Mouse (Mus musculus): ENCODE measurements at regions not wholly inside any gene's neighbourhood (a gene's known extent, or its start where the extent isn't known, plus 50 kb on each side); places are given as distances from the start of the nearest gene placed in this dataset.

GRCm38 (mm10) chrX:10770575-10770974, 55.8 kb downstream of the Mid1ip1 start:
- H3K27me3 ChIP-seq (replicated peaks; ENCODE audit: control insufficient read depth, insufficient read depth, low read length) = 0 out of 2 replicates have a peak, but pooled peaks cover 3% of the 10 kb centered on the region
- no peaks in the 10 kb centered on the region for H3K4me1 ChIP-seq (replicated peaks; ENCODE audit: control insufficient read depth, insufficient read depth, low read length)
- H3K27ac ChIP-seq (ENCODE audit: low read depth) = no peak overlapping the region
- no peak overlapping the region for H3K9ac ChIP-seq (ENCODE audit: low read length)
- DNase-seq (ENCODE audit: low spot score) (no peak), ATAC-seq (replicated peaks; ENCODE audit: low FRiP score, low TSS enrichment, low read depth) (no peak)
- no peaks in the 10 kb centered on the region for H3K36me3 ChIP-seq (ENCODE audit: control insufficient read depth, insufficient read depth, low read length)
- WGBS = 34% methylated on average over 4 of the region's 4 CpGs
- H3K4me2 ChIP-seq (ENCODE audit: low read length) = no peak overlapping the region
- H3K4me3 ChIP-seq (ENCODE audit: low read depth, low read length) = no peak overlapping the region
- no peaks in the 10 kb centered on the region for H3K9me3 ChIP-seq (ENCODE audit: control insufficient read depth, low read length)

DNA sequence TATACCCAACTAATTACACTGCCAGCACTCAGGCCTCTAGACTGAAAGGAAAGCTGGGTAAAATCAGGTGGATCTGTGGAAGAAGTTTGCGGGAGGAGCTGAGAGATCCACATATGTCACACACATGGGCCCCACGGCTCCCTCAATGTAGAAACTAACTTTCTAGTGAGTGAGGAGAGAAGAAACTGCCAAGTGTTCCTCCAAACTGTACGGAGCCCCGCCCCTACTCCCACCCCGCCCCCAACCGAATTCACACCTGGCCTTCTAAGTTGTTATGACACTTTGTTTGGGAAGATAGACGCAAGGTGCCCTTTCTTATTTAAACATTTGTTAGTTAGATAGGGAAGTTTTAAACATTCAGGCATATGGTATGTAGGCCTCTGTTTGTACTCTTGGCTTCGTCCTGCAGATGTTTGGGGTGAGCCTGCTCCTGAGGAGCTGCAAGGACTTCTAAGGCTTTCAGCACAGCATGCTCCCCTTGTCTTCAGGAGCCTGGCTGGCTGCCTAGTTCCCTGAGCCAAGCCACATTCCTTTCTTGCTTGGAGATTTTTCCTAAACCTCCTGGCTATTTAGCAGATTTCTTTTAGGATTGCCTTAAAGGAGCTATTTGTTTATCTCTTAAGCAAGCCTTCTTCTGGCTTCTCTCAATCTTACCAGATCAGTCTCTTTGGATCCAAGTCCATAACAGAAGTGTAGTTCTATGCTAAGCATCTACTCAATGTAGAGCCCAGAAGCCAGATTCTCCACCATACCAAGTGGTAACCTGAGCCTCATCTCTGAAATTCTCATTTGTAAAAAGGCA, 61.1 kb downstream of the Mid1ip1 start:
- no peaks in the 10 kb centered on the region for H3K27me3 ChIP-seq (replicated peaks; ENCODE audit: control insufficient read depth, insufficient read depth, low read length)
- H3K4me3 ChIP-seq (ENCODE audit: low read depth, low read length) = no peak overlapping the region
- H3K9me3 ChIP-seq (ENCODE audit: control insufficient read depth, low read length) = no peaks in the 10 kb centered on the region
- DNase-seq (ENCODE audit: low spot score) (peak; percentile 54), ATAC-seq (replicated peaks; ENCODE audit: low FRiP score, low TSS enrichment, low read depth) (0 out of 2 replicates have a peak, but pooled peaks have one; percentile 50)
- no peak overlapping the region for H3K4me2 ChIP-seq (ENCODE audit: low read length)
- no peaks in the 10 kb centered on the region for H3K4me1 ChIP-seq (replicated peaks; ENCODE audit: control insufficient read depth, insufficient read depth, low read length)
- WGBS = 27% methylated on average over 8 of the region's 8 CpGs
- no peak overlapping the region for H3K9ac ChIP-seq (ENCODE audit: low read length)
- H3K36me3 ChIP-seq (ENCODE audit: control insufficient read depth, insufficient read depth, low read length) = no peaks in the 10 kb centered on the region
- H3K27ac ChIP-seq (ENCODE audit: low read depth) = peak overlapping the region; percentile 66; the same call in 1 of the 2 replicates

DNA sequence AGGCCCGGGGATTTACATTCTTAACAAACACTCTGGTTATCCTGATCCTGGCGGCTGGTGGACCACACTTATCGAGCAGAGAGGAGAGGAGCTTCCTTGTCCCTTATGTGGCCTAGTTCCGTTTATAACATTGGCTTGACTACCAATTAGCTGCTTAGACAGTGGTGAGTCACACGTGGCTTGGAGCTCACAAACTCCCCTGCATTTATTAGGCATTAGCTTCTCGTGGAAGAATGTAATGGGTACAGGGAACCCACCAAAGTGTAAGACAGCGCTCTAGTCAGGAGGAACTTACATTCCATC, 61.7 kb downstream of the Mid1ip1 start:
- WGBS = 35% methylated on average over 7 of the region's 7 CpGs
- Histone ChIP-seq H3K27ac (ENCODE audit: low read depth) (peak overlapping the region; percentile 66; the same call in 1 of the 2 replicates), H3K36me3 (ENCODE audit: control insufficient read depth, insufficient read depth, low read length) (no peaks in the 10 kb centered on the region)

DNA sequence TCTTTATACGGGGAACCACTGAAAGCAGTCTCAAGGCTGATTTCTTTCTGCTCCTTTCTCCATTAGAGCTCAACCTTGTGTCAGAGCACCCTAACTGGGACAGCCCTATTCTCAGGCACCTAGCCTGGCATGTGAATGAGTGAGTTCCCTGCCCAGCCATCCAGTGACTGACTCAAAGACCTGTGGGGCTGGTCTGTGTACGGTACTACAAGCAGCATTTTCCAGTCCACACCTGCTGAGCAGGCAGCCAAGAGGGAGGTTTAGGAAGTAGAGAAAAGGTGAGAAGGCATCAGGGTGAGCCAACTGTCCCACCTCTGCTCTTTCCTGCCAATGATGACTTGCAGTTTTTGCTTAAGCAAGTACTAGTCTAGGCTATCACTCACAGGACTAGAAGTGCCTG, 63.2 kb downstream of the Mid1ip1 start:
- no peak overlapping the region for H3K4me3 ChIP-seq (ENCODE audit: low read depth, low read length)
- no peak overlapping the region for H3K27ac ChIP-seq (ENCODE audit: low read depth)
- no peaks in the 10 kb centered on the region for H3K36me3 ChIP-seq (ENCODE audit: control insufficient read depth, insufficient read depth, low read length)
- no peaks in the 10 kb centered on the region for H3K27me3 ChIP-seq (replicated peaks; ENCODE audit: control insufficient read depth, insufficient read depth, low read length)
- 86% methylated on average over 2 of the region's 2 CpGs for WGBS
- ATAC-seq (replicated peaks; ENCODE audit: low FRiP score, low TSS enrichment, low read depth) = no peak
- no peaks in the 10 kb centered on the region for H3K4me1 ChIP-seq (replicated peaks; ENCODE audit: control insufficient read depth, insufficient read depth, low read length)
- no peak overlapping the region for H3K4me2 ChIP-seq (ENCODE audit: low read length)
- no peaks in the 10 kb centered on the region for H3K9me3 ChIP-seq (ENCODE audit: control insufficient read depth, low read length)
- no peak for DNase-seq (ENCODE audit: low spot score)
- no peak overlapping the region for H3K9ac ChIP-seq (ENCODE audit: low read length)

More for the DNA sequence above, 61.7 kb downstream of the Mid1ip1 start:
- Histone ChIP-seq H3K4me2 (ENCODE audit: low read length) (no peak overlapping the region), H3K4me3 (ENCODE audit: low read depth, low read length) (no peak overlapping the region), H3K27me3 (replicated peaks; ENCODE audit: control insufficient read depth, insufficient read depth, low read length) (no peaks in the 10 kb centered on the region), H3K4me1 (replicated peaks; ENCODE audit: control insufficient read depth, insufficient read depth, low read length) (no peaks in the 10 kb centered on the region), H3K9me3 (ENCODE audit: control insufficient read depth, low read length) (no peaks in the 10 kb centered on the region), H3K9ac (ENCODE audit: low read length) (no peak overlapping the region)
- ATAC-seq (replicated peaks; ENCODE audit: low FRiP score, low TSS enrichment, low read depth) = no peak
- DNase-seq (ENCODE audit: low spot score) = no peak

DNA sequence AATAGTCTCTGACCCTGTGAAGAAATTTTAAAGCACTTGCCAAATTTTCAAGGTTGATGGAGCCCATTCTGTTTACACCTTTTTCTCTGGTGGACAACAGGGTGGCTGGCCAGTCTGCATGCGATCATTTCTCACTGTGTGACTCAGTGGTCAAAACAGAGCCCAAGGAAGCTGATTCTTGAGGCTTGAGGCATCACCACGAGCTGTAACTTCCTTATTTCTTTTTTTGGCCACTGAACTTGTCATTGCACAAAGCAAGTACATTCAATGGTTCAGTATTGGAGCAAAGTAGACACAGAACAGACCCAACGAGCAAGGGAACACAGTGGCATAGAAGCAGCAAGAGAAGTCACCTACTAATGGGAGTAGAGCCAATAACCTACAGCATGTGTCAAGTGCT, 71.5 kb downstream of the Mid1ip1 start:
- DNase-seq (ENCODE audit: low spot score) = no peak
- no peak for ATAC-seq (replicated peaks; ENCODE audit: low FRiP score, low TSS enrichment, low read depth)
- H3K36me3 ChIP-seq (ENCODE audit: control insufficient read depth, insufficient read depth, low read length) = no peaks in the 10 kb centered on the region
- no peak overlapping the region for H3K4me3 ChIP-seq (ENCODE audit: low read depth, low read length)
- H3K27ac ChIP-seq (ENCODE audit: low read depth) = no peak overlapping the region
- H3K4me2 ChIP-seq (ENCODE audit: low read length) = no peak overlapping the region
- 0 out of 2 replicates have a peak, but pooled peaks cover 2% of the 10 kb centered on the region for H3K9me3 ChIP-seq (ENCODE audit: control insufficient read depth, low read length)
- H3K27me3 ChIP-seq (replicated peaks; ENCODE audit: control insufficient read depth, insufficient read depth, low read length) = no peaks in the 10 kb centered on the region
- no peaks in the 10 kb centered on the region for H3K4me1 ChIP-seq (replicated peaks; ENCODE audit: control insufficient read depth, insufficient read depth, low read length)
- 74% methylated on average over 3 of the region's 3 CpGs for WGBS
- H3K9ac ChIP-seq (ENCODE audit: low read length) = no peak overlapping the region

- DNase-seq (ENCODE audit: low spot score) (no peak), ATAC-seq (replicated peaks; ENCODE audit: low FRiP score, low TSS enrichment, low read depth) (no peak)
- H3K9me3 ChIP-seq (ENCODE audit: control insufficient read depth, low read length) = 0 out of 2 replicates have a peak, but pooled peaks cover 2% of the 10 kb centered on the region
- H3K9ac ChIP-seq (ENCODE audit: low read length) = no peak overlapping the region
- H3K4me1 ChIP-seq (replicated peaks; ENCODE audit: control insufficient read depth, insufficient read depth, low read length) = no peaks in the 10 kb centered on the region
- no peak overlapping the region for H3K27ac ChIP-seq (ENCODE audit: low read depth)
- 87% methylated on average over 2 of the region's 2 CpGs for WGBS
- no peak overlapping the region for H3K4me3 ChIP-seq (ENCODE audit: low read depth, low read length)
- no peaks in the 10 kb centered on the region for H3K36me3 ChIP-seq (ENCODE audit: control insufficient read depth, insufficient read depth, low read length)
- no peaks in the 10 kb centered on the region for H3K27me3 ChIP-seq (replicated peaks; ENCODE audit: control insufficient read depth, insufficient read depth, low read length)
- H3K4me2 ChIP-seq (ENCODE audit: low read length) = no peak overlapping the region
These were observed 72.2 kb downstream of the Mid1ip1 start for GRCm38 (mm10) chrX:10787057-10787456.

GRCm38 (mm10) chrX:10820313-10820920, 105.6 kb downstream of the Mid1ip1 start:
- H3K27me3 ChIP-seq (replicated peaks; ENCODE audit: control insufficient read depth, insufficient read depth, low read length) = no peaks in the 10 kb centered on the region
- H3K9ac ChIP-seq (ENCODE audit: low read length) = no peak overlapping the region
- no peaks in the 10 kb centered on the region for H3K9me3 ChIP-seq (ENCODE audit: control insufficient read depth, low read length)
- 72% methylated on average over 7 of the region's 7 CpGs for WGBS
- ATAC-seq (replicated peaks; ENCODE audit: low FRiP score, low TSS enrichment, low read depth) (no peak), DNase-seq (ENCODE audit: low spot score) (no peak)
- H3K27ac ChIP-seq (ENCODE audit: low read depth) = no peak overlapping the region
- no peak overlapping the region for H3K4me2 ChIP-seq (ENCODE audit: low read length)
- H3K4me1 ChIP-seq (replicated peaks; ENCODE audit: control insufficient read depth, insufficient read depth, low read length) = no peaks in the 10 kb centered on the region
- H3K4me3 ChIP-seq (ENCODE audit: low read depth, low read length) = no peak overlapping the region
- no peaks in the 10 kb centered on the region for H3K36me3 ChIP-seq (ENCODE audit: control insufficient read depth, insufficient read depth, low read length)

GRCm38 (mm10) chrX:10833681-10834080, 118.9 kb downstream of the Mid1ip1 start:
- no peaks in the 10 kb centered on the region for H3K36me3 ChIP-seq (ENCODE audit: control insufficient read depth, insufficient read depth, low read length)
- H3K4me3 ChIP-seq (ENCODE audit: low read depth, low read length) = no peak overlapping the region
- no peaks in the 10 kb centered on the region for H3K9me3 ChIP-seq (ENCODE audit: control insufficient read depth, low read length)
- no peaks in the 10 kb centered on the region for H3K4me1 ChIP-seq (replicated peaks; ENCODE audit: control insufficient read depth, insufficient read depth, low read length)
- DNase-seq (ENCODE audit: low spot score) = no peak
- no peaks in the 10 kb centered on the region for H3K27me3 ChIP-seq (replicated peaks; ENCODE audit: control insufficient read depth, insufficient read depth, low read length)
- no peak overlapping the region for H3K9ac ChIP-seq (ENCODE audit: low read length)
- no peak overlapping the region for H3K4me2 ChIP-seq (ENCODE audit: low read length)
- 70% methylated on average over 1 of the region's 1 CpGs for WGBS
- H3K27ac ChIP-seq (ENCODE audit: low read depth) = no peak overlapping the region
- ATAC-seq (replicated peaks; ENCODE audit: low FRiP score, low TSS enrichment, low read depth) = no peak

DNA sequence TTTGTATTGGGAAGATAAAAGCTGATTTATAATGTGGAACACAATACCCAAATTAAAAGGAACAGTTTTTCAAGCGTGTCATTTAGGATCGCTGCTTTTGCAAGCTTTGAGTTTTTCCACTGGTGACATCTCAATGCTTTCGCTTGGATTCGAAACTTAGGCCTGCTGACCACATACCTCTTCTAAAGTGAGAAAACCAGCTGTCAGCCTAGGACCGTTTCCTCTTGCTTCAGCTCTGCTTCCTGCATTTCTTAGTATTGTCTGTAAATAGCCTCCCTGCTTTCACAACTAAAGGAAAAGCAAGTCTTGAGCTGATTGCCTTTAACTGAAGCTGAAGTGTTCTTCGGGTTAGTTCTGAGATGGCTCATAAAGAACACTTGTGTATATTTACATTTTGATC, 142.3 kb downstream of the Mid1ip1 start:
- H3K36me3 ChIP-seq (ENCODE audit: control insufficient read depth, insufficient read depth, low read length) = no peaks in the 10 kb centered on the region
- H3K4me2 ChIP-seq (ENCODE audit: low read length) = no peak overlapping the region
- ATAC-seq (replicated peaks; ENCODE audit: low FRiP score, low TSS enrichment, low read depth) (no peak), DNase-seq (ENCODE audit: low spot score) (no peak)
- no peaks in the 10 kb centered on the region for H3K27me3 ChIP-seq (replicated peaks; ENCODE audit: control insufficient read depth, insufficient read depth, low read length)
- H3K9me3 ChIP-seq (ENCODE audit: control insufficient read depth, low read length) = no peaks in the 10 kb centered on the region
- H3K9ac ChIP-seq (ENCODE audit: low read length) = no peak overlapping the region
- H3K4me1 ChIP-seq (replicated peaks; ENCODE audit: control insufficient read depth, insufficient read depth, low read length) = no peaks in the 10 kb centered on the region
- no peak overlapping the region for H3K27ac ChIP-seq (ENCODE audit: low read depth)
- 72% methylated on average over 6 of the region's 6 CpGs for WGBS
- no peak overlapping the region for H3K4me3 ChIP-seq (ENCODE audit: low read depth, low read length)

All from intestine, embryonic 14.5 days (tissue).